Mouse (Mus musculus) small intestine, adult 2 months (tissue): ENCODE results near the gene Ern1. TPM values are rescaled to one million over a fixed set of nuclear protein-coding genes. Genes with fewer than 3 reads are reported as not detected.

Source experiments
- H3K27ac ChIP-seq: fragments of 200-500 bp; 2 replicates; pipeline ENCODE4 v1.5.1; 2012; ENCODE audit warnings: low read depth, low read length, control low read depth, inconsistent platforms; ENCODE audit not compliant: insufficient read depth
- H3K27me3 ChIP-seq: fragments of 200-500 bp; 2 replicates; pipeline ENCODE4 v1.6.1; 2012; ENCODE audit warnings: mild to moderate bottlenecking, moderate library complexity, low read length, inconsistent platforms; ENCODE audit not compliant: control insufficient read depth, insufficient read depth
- H3K36me3 ChIP-seq: fragments of 200-500 bp; 2 replicates; pipeline ENCODE4 v1.6.1; 2012; ENCODE audit warnings: mild to moderate bottlenecking, low read length, control low read depth, inconsistent platforms; ENCODE audit not compliant: control insufficient read depth, insufficient read depth
- H3K4me1 ChIP-seq: fragments of 200-500 bp; 2 replicates; pipeline ENCODE4 v1.6.1; 2012; ENCODE audit warnings: low read length, inconsistent platforms, mixed read lengths; ENCODE audit not compliant: control insufficient read depth, insufficient read depth, insufficient read length
- H3K4me3 ChIP-seq: fragments of 200-500 bp; 2 replicates; pipeline ENCODE4 v1.5.1; 2012; ENCODE audit warnings: low read depth, mild to moderate bottlenecking, control low read depth, inconsistent platforms, low read length, moderate library complexity
- CTCF ChIP-seq: fragments of 200-500 bp; IDR thresholded peaks from 2 replicates; pipeline ENCODE4 v1.5.1; 2012; ENCODE audit warnings: low read depth, mild to moderate bottlenecking, control low read depth, inconsistent platforms, low read length, moderate library complexity, mixed read lengths; ENCODE audit not compliant: insufficient replicate concordance, insufficient read length; ENCODE audit errors: extremely low read depth
- POLR2A ChIP-seq: fragments of 200-500 bp; IDR thresholded peaks from 2 replicates; pipeline ENCODE4 v1.6.1; 2012; ENCODE audit warnings: low read depth, mild to moderate bottlenecking, control low read depth, inconsistent platforms, low read length, moderate library complexity
- WGBS: fragments of 180-500 bp; shearing (Covaris S2); methylation state at CpG from one replicate; pipeline ENCODE4 v1.1.7; 2018; 5-methylcytosine and 5-hydroxymethylcytosine counted together
- polyA plus RNA-seq: library from polyadenylated mRNA; depleted of rRNA; stranded (reverse); fragments of >200 nt; gene quantifications from 2 replicates; pipeline ENCODE4 v1.2.3, GENCODE M21; 2012; rRNA removed

The Ern1 gene
- polyA plus RNA-seq, 1 experiment: 31.2 TPM

DNA sequence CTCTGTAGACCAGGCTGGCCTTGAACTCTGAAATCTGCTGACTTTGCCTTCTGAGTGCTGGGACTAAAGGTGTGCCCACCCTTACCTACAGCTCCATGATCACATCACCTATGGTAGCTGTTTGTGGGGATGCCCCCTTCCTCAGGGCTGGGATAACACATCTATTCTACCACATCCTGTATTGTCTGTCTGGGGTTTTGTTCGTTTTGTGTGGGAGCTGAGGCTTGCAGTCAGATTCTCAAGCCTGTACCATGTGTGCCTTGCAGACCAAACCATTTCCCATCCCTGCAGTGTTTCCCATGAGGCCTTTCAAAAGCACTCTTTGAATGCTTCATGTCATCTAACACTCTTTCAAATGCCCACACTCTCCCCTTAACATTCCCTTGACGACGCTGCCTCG lies 135.7 kb downstream of the Ern1 start:
- 80% methylated on average over 4 of the region's 4 CpGs for WGBS
- no peak overlapping the region for H3K4me3 ChIP-seq

DNA sequence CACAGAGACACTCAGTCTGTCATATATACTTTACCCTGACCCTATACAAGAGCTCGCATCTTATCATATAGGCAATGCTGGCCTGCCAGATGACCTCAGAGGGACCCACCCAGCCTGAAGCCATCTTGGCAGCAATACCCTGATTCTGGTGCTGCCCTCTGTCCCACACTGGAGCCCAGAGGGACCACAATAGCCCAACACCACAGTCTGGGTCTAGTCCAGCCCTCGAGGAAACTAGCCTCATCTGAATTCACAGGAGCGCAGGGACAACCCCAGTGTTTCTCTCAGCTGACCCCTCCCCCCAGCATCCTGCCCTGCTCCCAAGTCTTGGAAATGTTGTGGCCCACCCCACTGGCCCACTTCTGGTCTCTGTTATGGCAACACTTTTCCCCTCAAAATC lies 136.4 kb downstream of the Ern1 start:
- TF ChIP-seq CTCF (no peak), POLR2A (no peak)

More for the DNA sequence above, 135.7 kb downstream of the Ern1 start:
- TF ChIP-seq POLR2A: no peak
- no peak for TF ChIP-seq CTCF
- H3K4me1 ChIP-seq: no peaks in the 10 kb centered on the region
- H3K27me3 ChIP-seq: no peaks in the 10 kb centered on the region
- H3K27ac ChIP-seq: no peak overlapping the region
- H3K36me3 ChIP-seq: no peaks in the 10 kb centered on the region

DNA sequence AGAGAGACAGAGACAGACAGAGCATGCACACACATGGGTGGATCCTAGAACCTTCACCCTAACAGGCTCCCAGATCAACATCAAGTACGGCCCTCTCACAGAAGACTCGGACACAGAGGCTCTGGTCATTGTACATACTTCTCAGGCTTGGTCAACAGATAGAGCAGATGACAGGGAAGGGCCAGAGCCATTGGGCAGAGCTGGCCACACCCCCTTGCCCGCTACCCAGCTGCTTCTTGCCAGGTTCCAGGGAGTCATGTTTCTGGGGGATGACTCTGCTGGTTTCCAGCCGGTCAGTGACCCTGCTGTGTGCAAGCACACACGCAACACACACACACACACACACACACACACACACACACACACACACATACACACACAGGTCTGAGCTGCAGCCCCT lies 136.8 kb downstream of the Ern1 start:
- no peaks in the 10 kb centered on the region for H3K4me1 ChIP-seq
- H3K27me3 ChIP-seq: no peaks in the 10 kb centered on the region
- no peak overlapping the region for H3K27ac ChIP-seq
- H3K4me3 ChIP-seq: no peak overlapping the region
- TF ChIP-seq CTCF (no peak), POLR2A (no peak)
- WGBS: 44% methylated on average over 5 of the region's 5 CpGs
- H3K36me3 ChIP-seq: no peaks in the 10 kb centered on the region

More for the DNA sequence above, 136.4 kb downstream of the Ern1 start:
- Histone ChIP-seq H3K36me3 (no peaks in the 10 kb centered on the region), H3K27ac (no peak overlapping the region), H3K4me3 (no peak overlapping the region), H3K27me3 (no peaks in the 10 kb centered on the region), H3K4me1 (no peaks in the 10 kb centered on the region)
- 52% methylated on average over 3 of the region's 3 CpGs for WGBS

DNA sequence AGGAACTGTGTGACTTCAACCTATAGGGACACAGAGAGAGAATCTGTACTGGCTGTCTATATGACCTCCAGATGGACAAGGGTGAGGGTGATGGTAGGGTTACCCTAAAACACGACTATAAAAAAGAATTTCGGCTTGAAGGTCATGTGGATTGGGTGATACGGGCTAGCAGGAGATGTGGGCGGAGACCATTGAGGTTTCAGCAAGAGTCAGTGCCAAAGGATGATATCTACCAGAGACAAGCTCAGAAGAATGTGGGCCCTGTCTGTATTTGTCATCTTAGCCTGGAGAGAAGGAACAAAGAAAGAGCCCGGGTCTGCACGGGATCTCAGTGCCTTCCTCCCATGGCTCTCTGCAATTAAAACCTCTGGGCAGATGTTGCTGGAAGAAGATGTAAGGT lies 137.9 kb downstream of the Ern1 start:
- Histone ChIP-seq H3K27ac (no peak overlapping the region), H3K4me1 (no peaks in the 10 kb centered on the region), H3K4me3 (no peak overlapping the region), H3K36me3 (no peaks in the 10 kb centered on the region), H3K27me3 (no peaks in the 10 kb centered on the region)
- TF ChIP-seq CTCF (no peak), POLR2A (no peak)
- 71% methylated on average over 6 of the region's 6 CpGs for WGBS

DNA sequence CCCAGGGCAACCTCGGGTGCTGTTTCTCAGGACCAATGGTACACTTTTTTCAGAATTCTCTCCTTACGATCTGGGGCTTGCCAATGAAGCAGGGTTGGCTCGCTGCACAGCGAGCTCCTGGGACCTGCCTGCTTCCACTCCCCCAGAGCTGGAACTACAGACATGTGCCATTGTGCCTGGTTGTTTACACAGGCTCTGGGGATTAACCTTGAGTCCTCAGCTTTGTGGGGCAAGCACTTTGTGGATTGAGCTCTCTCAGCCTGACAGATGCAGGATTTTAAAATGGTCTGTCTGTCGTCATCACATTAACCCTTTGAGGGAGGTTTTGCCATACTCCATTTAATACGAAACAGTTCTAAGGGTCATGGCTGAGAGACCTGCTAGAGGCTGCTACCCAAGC lies 142.7 kb downstream of the Ern1 start:
- WGBS: 29% methylated on average over 6 of the region's 6 CpGs
- no peak for TF ChIP-seq POLR2A
- no peak for TF ChIP-seq CTCF
- no peaks in the 10 kb centered on the region for H3K4me1 ChIP-seq
- H3K27ac ChIP-seq: no peak overlapping the region
- H3K4me3 ChIP-seq: no peak overlapping the region
- H3K36me3 ChIP-seq: no peaks in the 10 kb centered on the region
- H3K27me3 ChIP-seq: no peaks in the 10 kb centered on the region

Other genes starting within 250 kb of the Ern1 start
- gene Ftsj3, start 231.8 kb downstream of the Ern1 start, polyA plus RNA-seq: 2.8 and 3.9 TPM in 2 replicates
- gene Psmc5, start 231.7 kb downstream of the Ern1 start, polyA plus RNA-seq: 10.2 and 19.4 TPM in 2 replicates
- 40.6 and 101 TPM in 2 replicates for gene Smarcd2, start 214.9 kb downstream of the Ern1 start, polyA plus RNA-seq
- 0.05 TPM in 2 replicates for gene Tcam1, start 211.2 kb downstream of the Ern1 start, polyA plus RNA-seq
- gene Gh, start 186.0 kb downstream of the Ern1 start, polyA plus RNA-seq: 0.24 TPM in 1 of 2 replicates, not detected in the other
- 12.6 and 21.2 TPM in 2 replicates for gene Cd79b, start 173.1 kb downstream of the Ern1 start, polyA plus RNA-seq
- 0.18 and 0.23 TPM in 2 replicates for gene Scn4a, start 134.6 kb downstream of the Ern1 start, polyA plus RNA-seq
- gene Prr29, start 122.4 kb downstream of the Ern1 start, polyA plus RNA-seq: 0.32 and 1.0 TPM in 2 replicates
- 6.1 and 10.4 TPM in 2 replicates for gene Icam2, start 99.8 kb downstream of the Ern1 start, polyA plus RNA-seq
- 7.9 and 9.7 TPM in 2 replicates for gene Tex2, start 125.6 kb upstream of the Ern1 start, polyA plus RNA-seq